Mouse (Mus musculus): ENCODE data around the gene Rpusd1.

- TF ChIP-seq CTCF (IDR thresholded peaks at IDR 0.05 in 2 of 3, conservative IDR thresholded peaks at IDR 0.05 in 1 of 3; ENCODE audit: control insufficient read depth in 1 of 3, insufficient read depth in 1 of 3, low read depth in 2 of 3, low read length in 3 of 3, poor library complexity in 1 of 3, severe bottlenecking in 1 of 3) (no peak), NELFE (IDR thresholded peaks at IDR 0.05; ENCODE audit: low read depth, low read length) (no peak), ZNF384 (IDR thresholded peaks at IDR 0.05; ENCODE audit: low read depth, low read length) (no peak), MEF2A (IDR thresholded peaks at IDR 0.05; ENCODE audit: extremely low read depth, insufficient replicate concordance, low read depth, low read length, poor library complexity, severe bottlenecking) (no peak), NRF1 (IDR thresholded peaks at IDR 0.05; ENCODE audit: insufficient read depth, low read depth, low read length, poor library complexity, severe bottlenecking) (no peak), TCF12 (IDR thresholded peaks at IDR 0.05; ENCODE audit: low read depth, low read length) (no peak), USF1 (IDR thresholded peaks at IDR 0.05; ENCODE audit: low read depth, low read length) (no peak), ZC3H11A (IDR thresholded peaks at IDR 0.05; ENCODE audit: low read depth, low read length) (no peak), ETS1 (IDR thresholded peaks at IDR 0.05; ENCODE audit: low read depth, low read length) (no peak), POLR2A (IDR thresholded peaks at IDR 0.05; ENCODE audit: control insufficient read depth in 1 of 2, insufficient read depth in 1 of 2, low read depth in 1 of 2, low read length in 2 of 2, poor library complexity in 1 of 2) (no peak), CHD1 (IDR thresholded peaks at IDR 0.05; ENCODE audit: low read depth, low read length) (no peak), POLR2AphosphoS2 (IDR thresholded peaks at IDR 0.05; ENCODE audit: low read length) (no peak)
These were observed 47.7 kb upstream of the Rpusd1 start for GRCm38 (mm10) chr17:25679818-25680217.

Measured in MEL (cell line).